Comparison of ENCODE assay signal across 7 mouse cellular contexts in genomic region chr15:97831242-97831986, GRCm38 (mm10). TPM values are rescaled to one million over a fixed set of nuclear protein-coding genes. Genes with fewer than 3 reads are reported as not detected.
DNase-seq lines count a peak whose midpoint lies in the region; ATAC-seq and TF ChIP-seq lines count a peak whose summit lies in the region.

No protein-coding gene starts in this region.

- under 1% methylated on average over 84 of the region's 84 CpGs for WGBS in small intestine, adult 2 months

- DNase-seq in MEL-GATA-1-ER (ENCODE audit: extremely low read depth, low read depth) = peak; percentile 77
- DNase-seq in brain, embryonic 14.5 days (ENCODE audit: low read depth) = peak; percentile 87
- DNase-seq in heart, postnatal 36 days = peak; percentile 74 to 82
- DNase-seq in left cerebral cortex, postnatal 25 days (ENCODE audit: low spot score in 2 of 2) = peak; percentile 59 to 60

- H3K27ac ChIP-seq in small intestine, adult 2 months (ENCODE audit: insufficient read depth, low read depth, low read length) = peak overlapping the region; percentile 70

- intact Hi-C loops in heart, postnatal 36 days (cut with DNase I) = loop anchor here (1.0 kb wide), 1 partner anchor 9 kb away; no protein-coding TSS in a partner anchor
- intact Hi-C loops in left cerebral cortex, postnatal 25 days (cut with DNase I) = loop anchor here (2.0 kb wide), 1 partner anchor 47 kb away; no protein-coding TSS in a partner anchor

- peak overlapping the region; percentile 96 for H3K4me3 ChIP-seq in megakaryocyte, embryonic 14.5 days (replicated peaks)
- H3K4me3 ChIP-seq in small intestine, adult 2 months (ENCODE audit: low read depth, low read length) = peak overlapping the region; percentile 64

- H3K9me3 ChIP-seq in megakaryocyte, embryonic 14.5 days = no peaks in the 10 kb centered on the region

- peaks cover 74% of the 10 kb centered on the region for H3K27me3 ChIP-seq in megakaryocyte, embryonic 14.5 days (replicated peaks)
- no peaks in the 10 kb centered on the region for H3K27me3 ChIP-seq in small intestine, adult 2 months (ENCODE audit: control insufficient read depth, insufficient read depth, low read length)

- no peak for TF ChIP-seq CTCF in brain, embryonic 14.5 days (IDR thresholded peaks at IDR 0.05; ENCODE audit: borderline replicate concordance, extremely low read depth, insufficient read depth, insufficient read length)
- TF ChIP-seq CTCF in small intestine, adult 2 months (IDR thresholded peaks at IDR 0.05; ENCODE audit: extremely low read depth, insufficient read length, insufficient replicate concordance, low read depth, low read length) = no peak

- peak; percentile 62 for TF ChIP-seq POLR2A in brain, embryonic 14.5 days (IDR thresholded peaks at IDR 0.05; ENCODE audit: borderline replicate concordance, extremely low read depth, insufficient read depth, insufficient read length, poor library complexity, severe bottlenecking)
- TF ChIP-seq POLR2A in small intestine, adult 2 months (IDR thresholded peaks at IDR 0.05; ENCODE audit: low read depth, low read length) = no peak

- peaks cover 65% of the 10 kb centered on the region for H3K4me1 ChIP-seq in megakaryocyte, embryonic 14.5 days
- peaks cover 14% of the 10 kb centered on the region; the same call in 1 of the 2 replicates for H3K4me1 ChIP-seq in small intestine, adult 2 months (ENCODE audit: control insufficient read depth, insufficient read depth, insufficient read length, low read length)

- H3K36me3 ChIP-seq in megakaryocyte, embryonic 14.5 days (replicated peaks; ENCODE audit: low read length) = no peaks in the 10 kb centered on the region
- H3K36me3 ChIP-seq in small intestine, adult 2 months (ENCODE audit: control insufficient read depth, insufficient read depth, low read length) = no peaks in the 10 kb centered on the region

- ATAC-seq in erythroid progenitor cell, adult 5-6 weeks (replicated peaks; ENCODE audit: low FRiP score, poor library complexity, severe bottlenecking) = peak; percentile 47

RNA-seq across cellular contexts. Expression of gene Hdac7, which starts 12.9 kb away (rescaled TPM):
- polyA plus RNA-seq in brain, embryonic 14.5 days (2012; rRNA removed) = 78.2 and 82.1 TPM in 2 replicates
- total RNA-seq in erythroid progenitor cell, adult 5-6 weeks (2015; ENCODE audit: low replicate concordance) = 15.1 and 26.8 TPM in 2 replicates
- 2.4 and 9.8 TPM in 2 replicates for total RNA-seq in erythroid progenitor cell, adult 5-6 weeks (2017; ENCODE audit: low replicate concordance)
- 10 to 100 TPM; 26.9 to 37.1 TPM for total RNA-seq in heart, postnatal 36 days (2021)
- 10 to 100 TPM; 27.5 to 29.5 TPM for total RNA-seq in left cerebral cortex, postnatal 25 days (2021)
- 26.8 and 31.2 TPM in 2 replicates for polyA plus RNA-seq in megakaryocyte, embryonic 14.5 days (2012; ENCODE audit: insufficient read depth, low replicate concordance)
- 21.3 and 29.9 TPM in 2 replicates for polyA plus RNA-seq in small intestine, adult 2 months (2012; rRNA removed)

RNA-seq across cellular contexts. Expression of gene Slc48a1, which starts 53.1 kb away (rescaled TPM):
- 34.5 and 39.5 TPM in 2 replicates for polyA plus RNA-seq in brain, embryonic 14.5 days (2012; rRNA removed)
- 122 and 124 TPM in 2 replicates for total RNA-seq in erythroid progenitor cell, adult 5-6 weeks (2015; ENCODE audit: low replicate concordance)
- total RNA-seq in erythroid progenitor cell, adult 5-6 weeks (2017; ENCODE audit: low replicate concordance) = 74.2 and 96.2 TPM in 2 replicates
- 10 to 100 TPM; 73.3 to 84.1 TPM for total RNA-seq in heart, postnatal 36 days (2021)
- 100 to 1,000 TPM; 181 to 190 TPM for total RNA-seq in left cerebral cortex, postnatal 25 days (2021)
- 58.7 and 61.4 TPM in 2 replicates for polyA plus RNA-seq in megakaryocyte, embryonic 14.5 days (2012; ENCODE audit: insufficient read depth, low replicate concordance)
- 20.8 and 22.1 TPM in 2 replicates for polyA plus RNA-seq in small intestine, adult 2 months (2012; rRNA removed)

Comparison
In these comparisons a context has a peak if more than half of its experiments do, and no peak if none do; other contexts are left out.
1. Peak in every context shown above with its lines: DNase-seq, ATAC-seq, H3K4me3 ChIP-seq and H3K27ac ChIP-seq.